Mouse (Mus musculus) intestine, postnatal 0 days (tissue): Measurements from ENCODE around the gene Wwc1. TPM values are rescaled to one million over a fixed set of nuclear protein-coding genes. Genes with fewer than 3 reads are reported as not detected.

Source experiments
- ATAC-seq: fragments of 200-750 bp; cut with Nextera tagmentation; 2 replicates; pipeline ENCODE4 v1.8.0; 2017; ENCODE audit warnings: mild to moderate bottlenecking, moderate TSS enrichment, moderate library complexity
- H3K27ac ChIP-seq: fragments of 300-500 bp; sonication (generic); 2 replicates; pipeline ENCODE4 v1.5.1; 2014; ENCODE audit warnings: mild to moderate bottlenecking, low read depth, low read length, moderate library complexity
- H3K27me3 ChIP-seq: fragments of 300-500 bp; sonication (generic); replicated peaks from 2 replicates; pipeline ENCODE4 v1.6.1; 2014; ENCODE audit warnings: low read length, mixed read lengths; ENCODE audit not compliant: control insufficient read depth, insufficient read depth
- H3K36me3 ChIP-seq: fragments of 300-500 bp; sonication (generic); 2 replicates; pipeline ENCODE4 v1.6.1; 2014; ENCODE audit warnings: mild to moderate bottlenecking, moderate library complexity; ENCODE audit not compliant: control insufficient read depth, insufficient read depth
- H3K4me1 ChIP-seq: fragments of 300-500 bp; sonication (generic); replicated peaks from 2 replicates; pipeline ENCODE4 v1.6.1; 2014; ENCODE audit warnings: antibody characterized with exemption, low read length, mixed read lengths; ENCODE audit not compliant: control insufficient read depth, insufficient read depth
- H3K4me2 ChIP-seq: fragments of 300-500 bp; sonication (generic); replicated peaks from 2 replicates; pipeline ENCODE4 v1.6.1; 2014; ENCODE audit warnings: low read depth, mild to moderate bottlenecking, moderate library complexity
- H3K4me3 ChIP-seq: fragments of 300-500 bp; sonication (generic); 2 replicates; pipeline ENCODE4 v1.5.1; 2014; ENCODE audit warnings: low read depth, low read length
- H3K9ac ChIP-seq: fragments of 300-500 bp; sonication (generic); 2 replicates; pipeline ENCODE4 v1.6.1; 2014; ENCODE audit warnings: mild to moderate bottlenecking, low read depth, low read length
- H3K9me3 ChIP-seq: fragments of 300-500 bp; sonication (generic); 2 replicates; pipeline ENCODE4 v1.6.1; 2016; ENCODE audit warnings: mixed run types; ENCODE audit not compliant: control insufficient read depth
- CTCF ChIP-seq: sonication (generic); IDR thresholded peaks from 2 replicates; pipeline ENCODE4 v1.5.1; 2016; ENCODE audit warnings: low read depth, mild to moderate bottlenecking, control low read depth, antibody characterized with exemption, moderate library complexity
- WGBS: fragments of 180-500 bp; shearing (Covaris S2); extraction: QIAGEN DNeasy Blood & Tissue Kit; methylation state at CpG from one replicate; pipeline ENCODE4 v1.1.7; 2014; 5-methylcytosine and 5-hydroxymethylcytosine counted together
- polyA plus RNA-seq: library from polyadenylated mRNA; unstranded; fragments of >200 nt; fragmentation: Nextera tagmentation; extraction: Ambion mirVana; gene quantifications from 2 replicates; pipeline ENCODE4 v1.2.1, GENCODE M21; 2015

Gene Wwc1
- polyA plus RNA-seq, result 16.1 and 18.8 TPM in 2 replicates

GRCm38 (mm10) chr11:35980411-35980917 lies at the start of gene Wwc1:
Wwc1 (minus strand) TSS chr11:35980527.
- H3K27ac ChIP-seq, result peak within 1 kb of the TSS; percentile 85
- WGBS, result under 1% methylated on average over 36 of the region's 47 CpGs

GRCm38 (mm10) chr11:36020009-36020408 lies 39.7 kb upstream of the Wwc1 start:
- no peak overlapping the region for H3K9ac ChIP-seq
- no peaks in the 10 kb centered on the region for H3K9me3 ChIP-seq
- H3K4me2 ChIP-seq, result no peak overlapping the region
- H3K4me1 ChIP-seq, result no peaks in the 10 kb centered on the region
- H3K27ac ChIP-seq, result no peak overlapping the region
- H3K36me3 ChIP-seq, result no peaks in the 10 kb centered on the region
- ATAC-seq, result no peak
- no peak overlapping the region for H3K4me3 ChIP-seq
- H3K27me3 ChIP-seq, result no peaks in the 10 kb centered on the region
- WGBS, result 59% methylated on average over 3 of the region's 3 CpGs
- peak; percentile 20; the same call in 1 of the 2 replicates for TF ChIP-seq CTCF

More at GRCm38 (mm10) chr11:35980411-35980917, at the start of gene Wwc1:
- TF ChIP-seq CTCF, result peak; percentile 45
- H3K4me2 ChIP-seq, result peak within 1 kb of the TSS; percentile 87
- peak within 1 kb of the TSS; percentile 79 for H3K9ac ChIP-seq
- H3K27me3 ChIP-seq, result no peaks in the 10 kb centered on the region
- H3K4me1 ChIP-seq, result peaks cover 3% of the 10 kb centered on the region; the same call in 1 of the 2 replicates
- peak within 1 kb of the TSS; percentile 65 for H3K4me3 ChIP-seq
- ATAC-seq, result peak; percentile 77
- no peaks in the 10 kb centered on the region for H3K9me3 ChIP-seq
- no peaks in the 10 kb centered on the region for H3K36me3 ChIP-seq

GRCm38 (mm10) chr11:36013179-36013578 lies 32.9 kb upstream of the Wwc1 start:
- Histone ChIP-seq H3K9ac (no peak overlapping the region), H3K36me3 (no peaks in the 10 kb centered on the region), H3K4me2 (no peak overlapping the region), H3K4me1 (no peaks in the 10 kb centered on the region), H3K9me3 (no peaks in the 10 kb centered on the region), H3K4me3 (no peak overlapping the region), H3K27ac (no peak overlapping the region), H3K27me3 (no peaks in the 10 kb centered on the region)
- WGBS, result 69% methylated on average over 4 of the region's 4 CpGs
- TF ChIP-seq CTCF, result no peak
- no peak for ATAC-seq

DNA sequence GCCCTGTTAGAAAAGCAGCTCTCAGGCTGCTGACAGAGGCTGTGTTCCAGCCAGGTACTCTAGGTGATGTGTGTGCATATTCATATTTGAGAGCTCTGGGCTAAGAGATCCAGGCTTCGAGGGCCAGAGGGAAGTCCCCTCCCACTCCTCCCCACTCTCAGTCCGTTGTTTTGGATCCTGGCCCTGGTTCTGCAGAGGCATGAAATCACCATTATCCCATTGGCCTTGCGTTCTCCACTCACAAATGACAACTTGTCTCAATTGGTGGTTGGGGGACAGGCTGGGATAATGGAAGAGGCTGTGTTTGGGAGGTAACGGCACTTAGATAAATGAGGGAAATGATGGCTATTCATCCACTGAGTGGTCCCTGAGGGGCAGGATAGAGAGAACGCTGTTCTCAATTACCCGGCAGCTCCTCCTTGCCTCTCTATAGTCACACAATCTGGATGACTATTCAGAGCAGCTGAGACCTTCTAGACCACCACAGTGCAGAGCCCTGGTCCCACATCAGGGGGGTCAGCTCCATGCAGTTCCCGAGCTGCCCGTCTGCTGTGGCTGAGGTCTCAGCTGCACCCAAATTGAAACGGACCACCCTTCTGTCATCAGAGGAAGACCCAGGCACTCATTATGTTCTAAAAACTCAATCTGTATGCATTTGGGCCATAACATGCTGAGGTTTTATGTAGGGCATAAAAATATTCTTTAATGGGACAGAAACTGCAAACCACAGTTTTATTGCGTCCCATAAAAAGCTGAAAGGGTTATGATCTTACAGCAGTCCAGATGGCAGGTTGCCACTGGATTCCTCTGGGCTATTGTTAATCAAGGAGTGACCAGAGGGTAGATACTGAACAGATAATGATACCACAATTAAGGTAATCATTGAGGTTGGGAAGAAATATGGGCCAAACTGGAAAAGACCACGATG lies 29.2 kb upstream of the Wwc1 start:
- no peak overlapping the region for H3K27ac ChIP-seq
- H3K9me3 ChIP-seq, result no peaks in the 10 kb centered on the region
- 73% methylated on average over 11 of the region's 11 CpGs for WGBS
- no peak overlapping the region for H3K4me2 ChIP-seq
- no peaks in the 10 kb centered on the region for H3K27me3 ChIP-seq
- H3K36me3 ChIP-seq, result no peaks in the 10 kb centered on the region
- TF ChIP-seq CTCF, result no peak
- no peaks in the 10 kb centered on the region for H3K4me1 ChIP-seq
- no peak for ATAC-seq
- no peak overlapping the region for H3K9ac ChIP-seq
- H3K4me3 ChIP-seq, result no peak overlapping the region

GRCm38 (mm10) chr11:36002900-36003299 lies 22.6 kb upstream of the Wwc1 start:
- WGBS, result 50% methylated on average over 4 of the region's 4 CpGs
- TF ChIP-seq CTCF, result peak; percentile 42
- ATAC-seq, result no peak
- Histone ChIP-seq H3K4me2 (no peak overlapping the region), H3K9ac (no peak overlapping the region), H3K36me3 (no peaks in the 10 kb centered on the region), H3K27me3 (no peaks in the 10 kb centered on the region), H3K9me3 (no peaks in the 10 kb centered on the region), H3K27ac (no peak overlapping the region), H3K4me1 (0 out of 2 replicates have a peak, but pooled peaks cover 4% of the 10 kb centered on the region), H3K4me3 (no peak overlapping the region)

DNA sequence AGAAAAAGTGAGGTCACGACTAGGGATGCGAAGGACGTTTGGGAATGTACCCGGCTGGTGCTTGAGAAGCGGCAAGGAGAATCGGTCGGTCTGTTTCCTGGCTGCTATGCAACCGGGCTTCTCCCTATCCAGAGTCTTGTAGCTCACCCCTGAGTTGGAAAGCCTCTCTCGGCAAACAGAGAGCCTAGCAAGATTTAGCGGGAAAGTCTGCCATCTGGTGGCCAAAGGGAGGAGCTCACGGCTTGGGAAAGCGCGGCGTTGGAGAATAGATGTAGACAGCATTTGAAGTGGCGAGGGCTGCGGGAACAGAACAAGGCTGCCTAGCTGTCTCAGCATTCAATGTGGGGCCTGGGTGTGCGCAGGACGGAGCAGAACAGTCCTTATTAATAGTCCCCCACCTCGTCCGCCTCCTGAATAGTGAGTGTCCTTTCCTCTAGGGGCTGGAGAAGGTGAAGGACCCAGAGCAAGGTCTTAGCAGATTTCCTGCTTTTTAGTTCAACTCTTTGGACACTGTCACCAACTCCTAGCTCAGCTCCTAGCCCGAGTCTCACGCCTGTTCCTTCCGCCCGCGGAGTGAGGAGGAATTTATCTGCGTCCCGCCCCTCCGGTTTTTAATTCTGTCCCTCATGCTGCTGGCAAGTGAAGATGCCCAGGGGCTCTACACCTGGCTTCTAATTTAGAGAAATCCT lies 21.1 kb upstream of the Wwc1 start:
- Histone ChIP-seq H3K9ac (no peak overlapping the region), H3K4me2 (peak overlapping the region; percentile 63), H3K36me3 (no peaks in the 10 kb centered on the region), H3K4me1 (0 out of 2 replicates have a peak, but pooled peaks cover 4% of the 10 kb centered on the region), H3K9me3 (no peaks in the 10 kb centered on the region), H3K27me3 (no peaks in the 10 kb centered on the region), H3K27ac (no peak overlapping the region), H3K4me3 (peak overlapping the region; percentile 26)
- peak; percentile 91 for TF ChIP-seq CTCF
- peak; percentile 80 for ATAC-seq
- WGBS, result 8% methylated on average over 28 of the region's 28 CpGs
